Mouse (Mus musculus): ENCODE measurements around the gene Nkain1.

DNA sequence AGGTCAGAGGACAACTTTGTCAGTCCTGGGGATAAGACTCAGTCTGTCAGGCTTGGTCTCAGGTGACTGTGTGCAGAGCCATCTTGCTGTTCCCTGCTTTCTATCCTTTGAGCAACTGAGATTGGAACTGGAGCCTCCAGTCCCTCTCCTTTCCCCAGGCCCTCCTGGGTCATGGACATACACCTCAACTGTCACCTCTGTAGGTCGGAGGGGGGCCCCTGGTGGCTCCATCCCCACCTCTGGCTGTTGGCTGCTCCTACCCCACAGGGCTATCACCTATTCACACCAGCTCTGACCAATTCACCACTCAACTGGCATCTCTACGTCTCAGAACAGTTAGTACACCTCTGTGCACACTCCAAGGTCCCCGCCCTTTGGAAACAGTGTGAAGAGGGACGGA, 33.1 kb downstream of the Nkain1 start:
- TF ChIP-seq HCFC1 (IDR thresholded peaks at IDR 0.05; ENCODE audit: borderline replicate concordance, insufficient read depth, low read length) (no peak), CHD2 (IDR thresholded peaks at IDR 0.05; ENCODE audit: low read depth, low read length) (no peak)

Data from ES-E14 (cell line).